Mouse (Mus musculus): ENCODE measurements at regions not wholly inside any gene's neighbourhood (a gene's known extent, or its start where the extent isn't known, plus 50 kb on each side); places are given as distances from the start of the nearest gene placed in this dataset.

DNA sequence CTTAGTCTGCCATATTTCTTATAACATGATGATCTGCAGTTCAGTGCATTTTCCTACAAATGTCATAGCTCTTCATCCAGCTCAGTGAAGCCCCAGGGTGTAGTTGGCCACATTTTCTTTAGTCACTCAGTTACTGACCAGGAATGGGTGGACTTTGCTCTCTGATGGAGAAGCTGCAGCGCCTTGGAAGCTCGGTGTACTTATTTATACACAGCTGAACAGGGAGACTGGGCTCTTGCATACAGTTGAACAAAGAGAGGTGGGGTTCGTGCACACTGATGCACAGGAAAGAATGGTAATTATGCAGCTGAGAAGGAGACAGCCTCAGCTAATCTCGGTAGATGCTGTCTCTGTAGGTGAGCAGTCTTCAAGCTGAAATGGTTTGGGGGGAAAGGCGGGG is 468.0 kb downstream of the Zfp704 start:
- no peak for ATAC-seq (ENCODE audit: extremely low read depth, insufficient number of reproducible peaks, low FRiP score, poor library complexity, severe bottlenecking)

DNA sequence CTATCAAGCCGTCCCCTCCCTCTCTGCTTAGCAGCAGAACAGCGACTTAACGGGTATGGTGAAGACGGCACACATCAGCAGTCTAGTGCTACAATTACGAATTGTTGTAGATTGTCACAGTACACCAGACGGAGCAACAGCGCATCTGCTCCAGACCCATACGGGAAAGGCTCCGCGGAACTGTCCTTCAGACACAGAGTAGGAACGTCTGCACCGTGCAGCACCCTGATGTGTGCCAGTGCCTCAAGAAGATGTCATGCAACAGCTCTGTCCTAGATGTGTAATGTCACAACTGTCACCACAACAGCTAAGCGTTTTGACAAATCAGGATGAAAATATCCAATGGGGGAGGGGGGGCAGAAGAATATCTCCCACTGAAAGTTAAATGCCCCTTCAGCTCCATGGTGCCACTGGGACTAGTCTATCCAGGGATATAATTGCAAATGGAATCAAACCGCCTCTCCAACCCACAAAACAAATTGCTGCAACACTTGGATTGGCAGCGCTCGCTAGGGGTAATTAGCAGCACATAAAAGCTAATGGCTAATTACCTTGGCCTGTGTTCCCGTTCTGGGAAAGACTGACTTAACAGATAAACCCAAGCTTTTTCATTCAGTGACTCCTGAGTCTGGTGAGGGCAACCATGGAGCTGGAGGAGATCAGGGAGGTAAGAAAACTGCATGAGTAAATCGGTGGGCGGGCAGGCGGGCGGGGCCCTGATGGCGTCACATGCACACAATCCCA is 472.6 kb downstream of the Zfp704 start:
- no peak for ATAC-seq (ENCODE audit: extremely low read depth, insufficient number of reproducible peaks, low FRiP score, poor library complexity, severe bottlenecking)

DNA sequence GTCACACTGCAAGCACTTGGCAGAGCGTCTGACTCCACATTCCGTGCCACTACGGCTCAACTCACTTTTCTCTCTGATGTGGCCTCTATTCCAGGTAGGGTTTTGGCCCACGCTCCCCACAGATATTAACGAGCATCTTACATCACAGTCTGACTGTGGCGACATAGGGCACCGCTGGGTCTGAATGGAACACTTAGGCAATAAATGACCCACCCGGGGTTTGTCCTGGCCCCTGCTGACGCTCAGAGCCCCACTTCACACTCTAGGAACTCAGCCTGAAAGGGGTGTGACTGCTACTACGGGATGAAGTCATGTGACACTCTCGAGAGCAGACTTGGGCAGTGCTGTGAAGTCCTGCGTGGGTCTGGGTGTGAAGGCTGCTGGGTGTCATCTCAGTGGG is 475.9 kb downstream of the Zfp704 start:
- no peak for ATAC-seq (ENCODE audit: extremely low read depth, insufficient number of reproducible peaks, low FRiP score, poor library complexity, severe bottlenecking)

DNA sequence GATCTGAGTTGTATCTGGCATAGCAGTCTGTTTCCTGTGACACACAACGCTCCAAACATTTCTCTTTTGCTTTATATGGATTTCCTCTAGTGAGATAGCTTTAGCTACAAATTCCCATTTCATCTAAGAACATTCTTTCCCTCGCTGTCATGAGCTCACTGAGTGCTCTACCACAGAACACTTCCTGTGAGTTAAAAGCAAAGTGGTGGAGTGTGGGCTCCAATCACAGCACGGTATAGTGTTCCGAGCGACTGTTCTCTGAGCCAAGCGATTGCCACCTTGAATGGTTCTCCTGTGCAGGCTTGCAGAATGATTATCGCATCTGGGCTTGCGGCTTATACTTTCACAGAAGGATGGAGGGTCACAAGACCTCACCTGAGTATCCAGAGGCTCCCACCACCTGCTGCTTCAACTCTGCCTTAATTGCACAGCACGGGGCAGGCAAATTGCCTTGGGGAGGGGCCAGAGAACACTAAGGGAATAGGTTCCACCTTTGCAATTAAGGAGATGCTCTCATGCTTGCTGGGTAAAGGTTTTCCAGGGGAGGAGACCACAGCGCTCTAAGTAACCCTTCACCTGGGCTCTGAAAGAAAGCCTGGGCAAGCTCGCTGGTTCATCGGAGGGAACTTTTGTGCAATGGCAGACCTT is 477.7 kb downstream of the Zfp704 start:
- no peak for ATAC-seq (ENCODE audit: extremely low read depth, insufficient number of reproducible peaks, low FRiP score, poor library complexity, severe bottlenecking)

DNA sequence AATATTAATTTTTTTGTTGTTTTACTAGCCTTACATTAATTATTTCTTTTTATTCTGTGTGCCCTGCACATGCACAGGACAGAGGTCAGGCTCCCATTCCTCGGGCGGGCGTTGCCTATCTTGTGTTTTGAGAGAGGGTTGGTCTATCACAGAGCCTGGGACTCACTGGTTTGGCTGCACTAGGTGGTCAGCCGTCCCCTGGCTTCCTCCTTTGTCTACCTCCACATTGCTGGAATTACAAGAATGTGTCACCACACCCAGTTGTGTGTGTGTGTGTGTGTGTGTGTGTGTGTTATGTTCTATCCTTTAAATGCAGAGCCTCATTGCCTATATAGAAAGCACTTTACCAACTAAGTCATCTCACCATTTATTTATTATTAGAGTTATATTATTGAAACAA is 478.5 kb downstream of the Zfp704 start:
- ATAC-seq (ENCODE audit: extremely low read depth, insufficient number of reproducible peaks, low FRiP score, poor library complexity, severe bottlenecking), result no peak

DNA sequence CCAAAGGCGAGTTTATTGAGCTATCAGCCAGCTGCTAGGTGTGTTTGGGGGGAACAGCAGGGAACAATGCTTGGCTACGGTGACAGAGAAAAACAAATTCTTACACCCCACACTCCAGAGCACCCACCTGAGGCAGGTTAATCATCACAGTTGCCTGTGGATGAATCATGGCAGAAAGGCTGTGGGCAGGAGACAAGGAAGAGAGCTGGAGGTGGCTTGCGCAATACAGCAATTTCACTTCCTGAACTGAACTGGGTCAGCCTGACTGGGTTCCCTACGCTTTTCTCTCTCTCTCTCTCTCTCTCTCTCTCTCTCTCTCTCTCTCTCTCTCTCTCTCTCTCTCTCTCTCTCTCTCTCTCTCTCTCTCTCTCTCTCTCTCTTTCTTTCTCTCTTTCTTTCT is 481.5 kb downstream of the Zfp704 start:
- ATAC-seq (ENCODE audit: extremely low read depth, insufficient number of reproducible peaks, low FRiP score, poor library complexity, severe bottlenecking), result no peak

DNA sequence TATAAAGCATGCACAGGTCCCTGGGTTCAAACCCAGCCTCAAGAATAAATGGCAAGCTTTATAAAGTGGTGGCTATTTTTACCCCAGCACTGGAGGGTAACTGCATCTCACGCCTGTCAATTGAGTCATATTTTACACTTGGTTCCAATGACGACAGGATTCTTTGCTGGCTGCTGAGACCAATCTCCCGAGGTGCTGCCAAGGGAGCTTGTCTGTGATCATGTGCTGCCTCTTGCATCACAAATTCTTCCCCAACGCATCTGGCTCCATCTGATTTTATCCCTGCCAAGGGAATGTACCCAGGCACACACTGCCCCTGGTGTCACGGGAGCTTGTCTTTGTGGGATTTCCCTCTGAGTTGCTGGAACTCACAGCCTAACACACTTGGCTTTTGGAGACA is 486.8 kb downstream of the Zfp704 start:
- ATAC-seq (ENCODE audit: extremely low read depth, insufficient number of reproducible peaks, low FRiP score, poor library complexity, severe bottlenecking), result no peak

DNA sequence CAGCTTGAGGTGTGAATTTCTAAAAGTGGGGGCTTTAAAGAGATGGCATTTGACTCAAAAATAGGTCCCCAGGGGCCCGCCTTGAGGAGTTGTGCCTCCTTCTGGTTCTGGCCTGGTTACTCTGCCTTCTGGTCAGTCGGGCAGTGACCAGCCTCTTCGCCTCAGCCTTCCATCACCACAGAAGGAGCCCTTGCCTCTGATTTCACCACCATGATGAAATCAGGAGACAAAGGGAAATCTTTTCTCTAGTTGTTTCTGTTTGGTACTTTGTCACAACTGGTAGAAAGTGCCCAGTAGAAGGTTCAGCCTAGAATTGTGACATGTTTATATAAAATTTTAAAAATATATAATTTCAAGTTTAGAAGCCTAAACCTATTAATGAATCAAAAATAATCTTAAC is 492.0 kb downstream of the Zfp704 start:
- no peak for ATAC-seq (ENCODE audit: extremely low read depth, insufficient number of reproducible peaks, low FRiP score, poor library complexity, severe bottlenecking)

DNA sequence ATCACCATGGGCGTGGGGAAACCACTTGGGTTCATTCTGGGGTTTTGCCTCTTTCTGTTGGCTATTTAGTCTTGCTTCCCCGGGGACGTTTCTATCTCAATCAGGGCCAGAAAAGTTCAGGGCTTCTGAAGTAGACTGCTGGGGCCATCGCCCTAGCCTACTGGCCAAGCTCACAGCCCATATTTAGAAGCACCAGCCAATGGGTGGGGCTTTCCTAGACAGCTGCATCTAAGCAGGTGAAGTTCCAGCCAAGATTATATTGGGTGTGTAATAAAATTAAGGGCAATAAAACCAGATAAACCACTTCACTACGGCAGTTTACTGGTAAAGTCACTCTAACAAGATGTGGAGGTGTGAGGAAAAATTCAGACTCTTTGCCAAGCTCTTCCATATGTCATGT is 496.5 kb downstream of the Zfp704 start:
- ATAC-seq (ENCODE audit: extremely low read depth, insufficient number of reproducible peaks, low FRiP score, poor library complexity, severe bottlenecking), result no peak

DNA sequence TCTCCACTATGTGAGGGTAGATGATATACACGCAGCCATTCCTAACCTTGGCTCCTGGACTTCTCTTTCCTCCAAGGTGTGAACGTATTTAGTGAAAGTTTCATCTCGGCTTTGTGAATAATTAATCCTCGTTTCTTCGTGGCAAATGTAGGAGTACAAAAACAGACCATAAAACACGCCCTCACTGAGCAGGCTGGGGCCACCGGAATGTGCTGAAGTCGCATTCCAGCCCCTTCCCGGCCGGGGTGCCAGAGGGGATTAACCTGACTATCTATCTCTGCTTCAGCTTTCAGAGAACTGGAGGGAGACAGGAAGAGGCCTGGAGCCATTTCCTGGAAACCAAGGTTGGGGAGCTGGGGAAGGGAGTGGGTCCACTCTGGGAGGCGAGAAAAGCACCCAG is 499.1 kb downstream of the Zfp704 start:
- no peak for ATAC-seq (ENCODE audit: extremely low read depth, insufficient number of reproducible peaks, low FRiP score, poor library complexity, severe bottlenecking)

DNA sequence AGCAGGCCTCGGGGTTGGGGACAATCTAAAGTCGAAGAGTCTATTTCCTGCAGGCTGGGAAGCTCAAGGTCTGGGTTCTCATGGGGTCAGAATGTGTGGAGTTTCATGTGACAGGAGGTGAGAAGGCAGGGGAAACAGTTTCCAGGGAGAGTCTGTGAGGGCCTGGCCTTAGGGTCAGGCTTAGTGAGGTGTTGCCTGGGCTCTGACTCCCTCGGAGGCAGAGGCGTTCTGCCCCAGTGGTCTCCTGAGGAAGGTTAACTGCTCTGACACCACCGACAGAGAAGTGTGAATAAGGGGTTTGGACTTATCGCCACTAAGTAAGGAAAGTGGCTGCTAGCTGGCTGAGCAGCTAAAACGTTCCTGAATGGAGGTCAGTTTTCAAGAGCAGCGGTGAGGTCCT is 499.9 kb downstream of the Zfp704 start:
- ATAC-seq (ENCODE audit: extremely low read depth, insufficient number of reproducible peaks, low FRiP score, poor library complexity, severe bottlenecking), result no peak

DNA sequence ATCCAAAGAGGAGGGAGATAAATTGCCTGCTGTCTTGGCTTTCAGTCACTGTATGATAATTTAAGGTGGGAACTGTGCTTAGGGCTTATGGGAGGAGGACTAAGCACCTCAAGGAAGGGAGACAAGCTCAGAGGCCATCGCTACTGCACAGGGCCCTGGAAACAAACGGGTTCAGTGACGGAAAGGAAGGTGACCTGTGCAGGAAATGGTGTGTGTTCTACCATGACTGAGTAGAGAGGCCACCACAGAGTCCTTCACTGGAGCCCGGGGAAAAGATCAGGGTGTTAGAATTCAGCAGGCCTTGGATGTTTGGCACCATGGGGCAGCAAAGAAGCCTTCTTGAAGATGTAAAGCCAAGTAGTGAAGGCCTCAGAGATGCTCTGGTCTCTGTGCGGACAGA is 500.4 kb downstream of the Zfp704 start:
- ATAC-seq (ENCODE audit: extremely low read depth, insufficient number of reproducible peaks, low FRiP score, poor library complexity, severe bottlenecking), result no peak

DNA sequence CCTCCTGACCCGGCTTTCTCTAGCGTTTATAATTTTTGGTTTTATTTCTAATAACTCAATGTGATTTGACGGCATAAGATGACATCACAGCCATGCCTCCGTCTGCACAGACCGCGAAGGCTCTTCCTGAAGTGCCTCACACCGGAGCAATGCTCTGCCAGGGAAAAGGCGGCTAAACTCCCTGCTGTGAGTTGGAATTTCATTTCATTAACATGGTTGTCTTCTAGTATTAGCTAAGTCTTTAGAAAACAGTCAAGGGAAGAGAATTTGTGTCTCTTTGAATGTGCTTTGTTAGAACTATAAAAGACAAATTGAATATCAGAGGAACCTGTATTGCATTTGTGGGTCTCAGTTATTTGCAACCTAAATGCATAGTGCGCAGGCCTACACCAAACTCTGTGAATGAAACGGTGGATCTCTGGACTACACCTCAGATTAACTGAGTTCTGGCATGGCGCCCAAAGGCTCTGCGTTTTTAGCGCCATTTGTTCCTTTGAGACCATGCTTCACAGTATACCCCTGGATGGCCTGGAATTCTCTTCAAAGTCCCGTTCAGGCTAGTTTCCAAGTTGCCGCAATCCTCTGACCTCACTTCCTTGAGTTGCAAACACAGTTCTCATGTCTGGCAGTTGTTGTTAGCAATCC is 502.0 kb downstream of the Zfp704 start:
- no peak for ATAC-seq (ENCODE audit: extremely low read depth, insufficient number of reproducible peaks, low FRiP score, poor library complexity, severe bottlenecking)

DNA sequence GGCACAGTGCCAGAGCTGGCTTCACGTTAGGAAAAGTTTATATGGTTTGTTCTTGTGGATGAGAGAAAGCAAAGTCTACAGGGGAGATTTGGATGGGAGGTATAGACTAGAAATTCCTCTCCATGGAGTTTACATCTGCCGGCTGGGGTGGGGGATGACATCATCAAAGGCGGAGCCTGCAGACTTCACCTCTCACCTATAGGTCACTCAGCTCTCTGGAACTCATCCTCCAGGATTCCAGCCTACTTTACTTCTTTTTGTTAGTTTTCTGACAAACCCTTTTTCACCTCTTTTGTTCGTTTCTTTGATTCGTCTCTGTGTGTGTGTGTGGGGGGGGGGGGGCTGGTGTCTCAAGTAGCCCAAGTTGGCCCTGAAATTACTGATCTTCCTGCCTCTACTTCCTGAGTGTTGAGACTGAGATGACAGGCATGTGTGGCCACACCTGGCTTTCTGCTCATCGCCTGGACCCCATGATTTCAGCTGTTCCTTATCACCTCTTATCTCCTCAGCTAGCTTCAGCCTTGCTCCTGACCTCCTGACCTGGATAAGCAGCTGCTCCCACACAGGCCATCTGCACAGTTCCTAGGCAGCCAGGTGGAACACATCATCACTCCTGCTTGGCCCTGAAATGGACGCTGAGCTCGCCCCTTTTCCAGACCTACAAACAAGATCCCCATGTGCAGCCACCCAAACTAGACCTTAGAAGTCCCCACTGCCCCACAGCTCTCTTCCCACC is 504.5 kb downstream of the Zfp704 start:
- no peak for ATAC-seq (ENCODE audit: extremely low read depth, insufficient number of reproducible peaks, low FRiP score, poor library complexity, severe bottlenecking)

DNA sequence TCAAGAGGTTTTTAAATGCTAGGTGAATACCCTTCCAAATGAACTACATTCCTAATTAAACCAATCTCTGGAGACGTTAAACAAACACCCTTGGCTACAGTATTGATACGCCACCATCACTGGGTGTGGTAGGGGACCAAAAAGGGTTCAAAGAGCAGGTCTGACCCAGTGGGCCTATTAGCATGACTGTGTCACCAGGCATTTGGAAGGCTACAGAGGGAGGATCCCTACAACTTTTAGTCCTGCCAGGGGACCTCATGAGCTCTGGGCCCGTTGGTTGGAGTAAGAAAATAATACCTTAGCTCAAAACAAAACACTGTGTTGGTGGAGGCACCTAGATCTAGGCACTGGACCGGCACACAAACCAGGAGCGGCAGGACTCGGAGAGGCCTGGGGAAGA is 506.4 kb downstream of the Zfp704 start:
- ATAC-seq (ENCODE audit: extremely low read depth, insufficient number of reproducible peaks, low FRiP score, poor library complexity, severe bottlenecking), result no peak

DNA sequence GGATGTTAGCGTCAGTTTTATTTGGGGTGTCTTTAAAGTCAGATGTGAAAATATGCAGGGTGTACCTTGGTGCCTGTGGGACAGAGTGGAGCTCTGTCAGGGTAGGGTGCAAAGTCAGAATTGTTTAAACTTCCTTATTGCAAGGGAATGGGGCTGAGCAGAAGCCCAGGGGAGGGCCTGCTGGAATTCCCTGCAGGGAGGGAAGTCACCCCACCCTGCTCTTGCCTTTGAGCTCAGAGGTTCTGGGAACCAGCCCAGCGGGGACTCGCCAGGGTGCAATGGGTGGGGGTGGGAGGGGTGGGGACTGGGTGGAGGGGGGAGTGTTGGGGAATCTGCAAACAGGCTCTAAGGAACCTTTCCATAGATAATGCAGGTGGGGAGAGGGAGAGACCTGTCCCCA is 508.6 kb downstream of the Zfp704 start:
- no peak for ATAC-seq (ENCODE audit: extremely low read depth, insufficient number of reproducible peaks, low FRiP score, poor library complexity, severe bottlenecking)

DNA sequence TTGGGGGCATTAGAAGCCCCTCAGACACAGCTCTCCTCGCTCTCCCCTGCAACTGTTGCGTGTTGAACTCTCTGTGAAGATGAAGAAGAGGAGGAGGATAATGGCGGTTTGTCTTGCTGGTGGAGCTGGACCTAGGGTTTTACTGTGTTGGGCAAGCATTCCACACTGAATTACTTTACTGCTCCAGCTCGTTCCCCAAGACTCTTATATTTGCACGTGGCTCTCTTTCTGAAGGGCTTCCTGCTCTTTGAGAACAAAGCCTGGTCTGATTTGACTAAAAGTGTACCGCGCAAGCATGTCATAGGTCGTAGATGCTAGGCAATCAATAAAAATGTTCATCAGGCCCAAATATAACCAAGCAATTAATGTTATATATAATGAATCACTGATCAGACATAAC is 509.1 kb downstream of the Zfp704 start:
- ATAC-seq (ENCODE audit: extremely low read depth, insufficient number of reproducible peaks, low FRiP score, poor library complexity, severe bottlenecking), result no peak

DNA sequence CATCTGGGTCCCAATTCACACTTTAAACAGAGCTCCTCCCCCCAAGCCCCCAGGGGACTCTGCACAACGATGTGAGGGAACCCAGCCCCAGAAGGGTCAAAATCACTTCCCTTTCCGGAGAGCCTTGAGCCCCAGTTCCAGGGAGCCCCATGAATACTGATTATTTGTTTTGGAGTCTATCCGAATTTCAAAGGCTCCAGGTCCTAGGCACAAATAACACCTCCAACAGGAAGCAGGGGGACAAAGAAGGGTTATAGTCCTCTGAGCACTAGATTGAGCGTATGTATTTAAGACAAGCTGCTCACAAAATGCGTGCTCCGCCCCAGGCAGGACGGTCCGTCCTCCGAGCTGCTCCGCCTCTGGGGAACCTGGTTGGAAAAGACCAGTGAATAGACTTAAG is 511.4 kb downstream of the Zfp704 start:
- ATAC-seq (ENCODE audit: extremely low read depth, insufficient number of reproducible peaks, low FRiP score, poor library complexity, severe bottlenecking), result no peak

DNA sequence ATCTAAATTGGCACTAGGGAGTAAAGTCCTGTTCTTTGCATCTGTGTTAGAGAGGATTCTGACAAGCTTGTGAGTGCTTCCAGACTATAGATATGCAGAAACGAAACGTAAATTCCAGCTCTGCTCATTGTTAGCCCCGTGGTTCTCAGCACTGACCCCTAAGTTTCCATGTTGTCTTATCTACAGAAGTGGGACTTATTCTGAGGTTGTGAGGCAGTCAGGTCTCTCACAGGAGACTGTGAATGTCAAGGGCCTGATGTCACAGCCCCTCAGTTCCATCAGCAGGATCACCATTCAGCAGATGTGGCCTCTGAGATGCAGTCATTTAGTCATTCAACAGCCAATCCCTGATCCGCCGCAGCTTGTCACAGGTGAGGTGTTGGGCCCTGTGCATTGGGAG is 525.8 kb downstream of the Zfp704 start:
- no peak for ATAC-seq (ENCODE audit: extremely low read depth, insufficient number of reproducible peaks, low FRiP score, poor library complexity, severe bottlenecking)

DNA sequence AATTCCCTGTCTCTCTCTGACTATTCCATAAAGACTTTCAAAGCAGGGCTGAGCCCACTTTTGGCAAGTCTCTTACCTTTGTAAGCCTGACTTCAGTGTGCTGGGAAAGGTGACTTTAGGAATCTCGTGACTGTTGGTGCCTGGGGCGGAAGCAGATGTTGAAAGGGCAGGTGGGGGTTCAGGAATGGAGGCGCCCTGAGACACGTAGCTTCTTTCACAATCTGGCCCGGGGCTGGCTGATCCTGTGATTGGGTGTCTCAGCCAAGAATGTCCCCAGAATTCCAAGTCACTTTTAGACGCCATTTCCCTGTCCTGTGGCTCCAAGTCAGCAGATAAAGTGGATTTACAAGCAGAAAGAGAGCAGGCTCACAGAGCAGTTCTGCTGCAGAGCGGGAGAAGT is 527.8 kb downstream of the Zfp704 start:
- no peak for ATAC-seq (ENCODE audit: extremely low read depth, insufficient number of reproducible peaks, low FRiP score, poor library complexity, severe bottlenecking)

Measured in neutrophil, adult 5-6 weeks (primary cell).